Mouse (Mus musculus) layer of hippocampus, adult 11-12 months (tissue): ENCODE measurements around the gene Gramd4.
A peak's percentile ranks its signal among the peaks of the same experiment; 100 is the strongest.
"Not testable (repeated sequence)": the region's sequence is repeated elsewhere in the genome, so short reads cannot be mapped to it uniquely, and the experiment has no call there.

Experiments used
- DNase-seq: peaks from one replicate; pipeline ENCODE4 v3.0.0; 2022; ENCODE audit warnings: low spot score

The Gramd4 gene

GRCm38 (mm10) chr15:86117115-86118100 is 59.9 kb downstream of the Gramd4 start:
- no peak for DNase-seq

GRCm38 (mm10) chr15:86119186-86119585 is 61.7 kb downstream of the Gramd4 start:
- no peak for DNase-seq

GRCm38 (mm10) chr15:86122261-86122949 is 64.9 kb downstream of the Gramd4 start:
- no peak for DNase-seq

GRCm38 (mm10) chr15:86123409-86123808 is 65.9 kb downstream of the Gramd4 start:
- DNase-seq = no peak

- peak; percentile 76 for DNase-seq
Observed at GRCm38 (mm10) chr15:86124359-86124758, 66.9 kb downstream of the Gramd4 start.

- DNase-seq = no peak
Observed at GRCm38 (mm10) chr15:86129036-86129435, 71.5 kb downstream of the Gramd4 start.

GRCm38 (mm10) chr15:86130657-86131056 is 73.2 kb downstream of the Gramd4 start:
- DNase-seq = no peak

- DNase-seq = peak; percentile 85
Observed at GRCm38 (mm10) chr15:86134941-86135783, 77.7 kb downstream of the Gramd4 start.

- DNase-seq = no peak
Observed at GRCm38 (mm10) chr15:86137638-86138037, 80.1 kb downstream of the Gramd4 start.

- DNase-seq = peak; percentile 56
Observed at GRCm38 (mm10) chr15:86140323-86140722, 82.8 kb downstream of the Gramd4 start.

GRCm38 (mm10) chr15:86144577-86144976 is 87.1 kb downstream of the Gramd4 start:
- no peak for DNase-seq

GRCm38 (mm10) chr15:86145046-86145445 is 87.6 kb downstream of the Gramd4 start:
- DNase-seq = no peak

GRCm38 (mm10) chr15:86146922-86147321 is 89.4 kb downstream of the Gramd4 start:
- DNase-seq = no peak

GRCm38 (mm10) chr15:86150593-86150992 is 93.1 kb downstream of the Gramd4 start:
- DNase-seq = no peak

GRCm38 (mm10) chr15:86153481-86153960 is 96.0 kb downstream of the Gramd4 start:
- DNase-seq = no peak

- no peak for DNase-seq
Observed at GRCm38 (mm10) chr15:86156492-86156891, 99.0 kb downstream of the Gramd4 start.

- no peak for DNase-seq
Observed at GRCm38 (mm10) chr15:86159093-86159492, 101.6 kb downstream of the Gramd4 start.

GRCm38 (mm10) chr15:86159719-86160118 is 102.2 kb downstream of the Gramd4 start:
- DNase-seq = no peak

GRCm38 (mm10) chr15:86160906-86161305 is 103.4 kb downstream of the Gramd4 start:
- no peak for DNase-seq

- DNase-seq = not testable (repeated sequence)
Observed at GRCm38 (mm10) chr15:86161800-86162199, 104.3 kb downstream of the Gramd4 start.

GRCm38 (mm10) chr15:86164718-86165345 is 107.3 kb downstream of the Gramd4 start:
- DNase-seq = no peak
